ENCODE assay signal across 10 mouse cellular contexts in genomic region chr16:23374938-23375337, GRCm38 (mm10). TPM values are rescaled to one million over a fixed set of nuclear protein-coding genes. Genes with fewer than 3 reads are reported as not detected.
A peak's percentile ranks its signal among the peaks of the same experiment; 100 is the strongest.
DNase-seq lines count a peak whose midpoint lies in the region; ATAC-seq and TF ChIP-seq lines count a peak whose summit lies in the region.
"Had no signal": no experiment of that assay in that cellular context is flagged by ENCODE, and none has a peak within 500 bp of the region (broad histone marks: within the 10 kb centered on the region; RNA-seq: fewer than 3 reads in every experiment).

No protein-coding gene starts in this region.

- H3K9me3 ChIP-seq in heart, embryonic 11.5 days (replicated peaks; ENCODE audit: control insufficient read depth, low read length): no peaks in the 10 kb centered on the region
- H3K9me3 ChIP-seq in lung, postnatal 0 days (ENCODE audit: low read length): no peaks in the 10 kb centered on the region
- H3K9me3 ChIP-seq in hindbrain, embryonic 13.5 days: no peaks in the 10 kb centered on the region
- no peaks in the 10 kb centered on the region for H3K9me3 ChIP-seq in intestine, embryonic 16.5 days (ENCODE audit: control insufficient read depth, low read length)

- no peaks in the 10 kb centered on the region for H3K36me3 ChIP-seq in heart, embryonic 11.5 days (ENCODE audit: control insufficient read depth, insufficient read depth, low read length)
- H3K36me3 ChIP-seq in lung, postnatal 0 days (ENCODE audit: insufficient read depth, low read length): no peaks in the 10 kb centered on the region
- no peaks in the 10 kb centered on the region for H3K36me3 ChIP-seq in hindbrain, embryonic 13.5 days
- no peaks in the 10 kb centered on the region for H3K36me3 ChIP-seq in intestine, embryonic 16.5 days (ENCODE audit: control insufficient read depth, insufficient read depth, low read length)

- H3K4me3 ChIP-seq in heart, embryonic 11.5 days (ENCODE audit: low read depth, low read length): no peak overlapping the region
- no peak overlapping the region for H3K4me3 ChIP-seq in lung, postnatal 0 days (ENCODE audit: low read depth, low read length)
- no peak overlapping the region for H3K4me3 ChIP-seq in hindbrain, embryonic 13.5 days
- H3K4me3 ChIP-seq in intestine, embryonic 16.5 days (ENCODE audit: low read length): no peak overlapping the region

- peak; percentile 11 to 15 for DNase-seq in heart, postnatal 10 days
- peak; percentile 3 for DNase-seq in 416B (ENCODE audit: low read depth)
- peak; percentile 67 for DNase-seq in T-cell, adult 2 months (ENCODE audit: low spot score)
- peak; percentile 94 for DNase-seq in lung, postnatal 0 days (ENCODE audit: low spot score)
- no peak for DNase-seq in urinary bladder, postnatal 4 days (ENCODE audit: low spot score in 2 of 2)

- no peak overlapping the region for H3K27ac ChIP-seq in heart, embryonic 11.5 days (ENCODE audit: low read depth, low read length)
- peak overlapping the region; percentile 58 for H3K27ac ChIP-seq in lung, postnatal 0 days (ENCODE audit: low read length)
- H3K27ac ChIP-seq in hindbrain, embryonic 13.5 days: no peak overlapping the region
- H3K27ac ChIP-seq in intestine, embryonic 16.5 days (ENCODE audit: low read length): no peak overlapping the region

- H3K27me3 ChIP-seq in heart, embryonic 11.5 days (ENCODE audit: control insufficient read depth, insufficient read depth, low read length): no peaks in the 10 kb centered on the region
- no peaks in the 10 kb centered on the region for H3K27me3 ChIP-seq in lung, postnatal 0 days (replicated peaks; ENCODE audit: insufficient read depth, low read length)
- H3K27me3 ChIP-seq in hindbrain, embryonic 13.5 days: no peaks in the 10 kb centered on the region
- H3K27me3 ChIP-seq in intestine, embryonic 16.5 days (replicated peaks; ENCODE audit: control insufficient read depth, insufficient read depth, low read length): no peaks in the 10 kb centered on the region

- H3K9ac ChIP-seq in heart, embryonic 11.5 days (ENCODE audit: low read depth, low read length): no peak overlapping the region
- H3K9ac ChIP-seq in lung, postnatal 0 days (replicated peaks; ENCODE audit: low read depth): no peak overlapping the region
- no peak overlapping the region for H3K9ac ChIP-seq in hindbrain, embryonic 13.5 days
- no peak overlapping the region for H3K9ac ChIP-seq in intestine, embryonic 16.5 days (ENCODE audit: low read depth, low read length)

- no peaks in the 10 kb centered on the region for H3K4me1 ChIP-seq in heart, embryonic 11.5 days (ENCODE audit: control insufficient read depth, insufficient read depth, low read length)
- 0 out of 2 replicates have a peak, but pooled peaks cover 3% of the 10 kb centered on the region for H3K4me1 ChIP-seq in lung, postnatal 0 days (ENCODE audit: insufficient read depth, low read depth, low read length)
- H3K4me1 ChIP-seq in hindbrain, embryonic 13.5 days (replicated peaks): no peaks in the 10 kb centered on the region
- no peaks in the 10 kb centered on the region for H3K4me1 ChIP-seq in intestine, embryonic 16.5 days (ENCODE audit: control insufficient read depth, insufficient read depth, low read length)

- intact Hi-C loops in heart, postnatal 10 days (cut with DNase I): no loop called here

- no peak for TF ChIP-seq CTCF in lung, postnatal 0 days (IDR thresholded peaks at IDR 0.05)

- TF ChIP-seq EP300 in lung, postnatal 0 days (IDR thresholded peaks at IDR 0.05): peak; percentile 95

- no peak for ATAC-seq in heart, embryonic 11.5 days (replicated peaks; ENCODE audit: insufficient number of reproducible peaks, low FRiP score, low TSS enrichment)
- ATAC-seq in lung, postnatal 0 days: peak; percentile 86
- no peak for ATAC-seq in hindbrain, embryonic 13.5 days (ENCODE audit: low FRiP score)
- no peak for ATAC-seq in intestine, embryonic 16.5 days

- WGBS in heart, embryonic 11.5 days (ENCODE audit: insufficient replicate concordance): 71% methylated on average over 5 of the region's 5 CpGs
- WGBS in lung, postnatal 0 days: 18% methylated on average over 5 of the region's 5 CpGs
- 85% methylated on average over 5 of the region's 5 CpGs for WGBS in hindbrain, embryonic 13.5 days
- 53% methylated on average over 5 of the region's 5 CpGs for WGBS in intestine, embryonic 16.5 days

- H3K4me2 ChIP-seq in heart, embryonic 11.5 days: no peak overlapping the region
- no peak overlapping the region for H3K4me2 ChIP-seq in lung, postnatal 0 days (replicated peaks; ENCODE audit: low read depth, low read length)
- H3K4me2 ChIP-seq in hindbrain, embryonic 13.5 days: no peak overlapping the region
- H3K4me2 ChIP-seq in intestine, embryonic 16.5 days (ENCODE audit: low read depth, low read length): no peak overlapping the region

RNA-seq across cellular contexts. Expression of gene Rtp1, which starts 54.0 kb away (rescaled TPM):
- not detected for total RNA-seq in heart, postnatal 10 days (2021)
- polyA plus RNA-seq in heart, embryonic 11.5 days (2014; fragmentation: Nextera tagmentation; extraction: Ambion mirVana): not detected in 2 replicates
- not detected in 2 replicates for polyA plus RNA-seq in lung, postnatal 0 days (2015; fragmentation: Nextera tagmentation; extraction: Ambion mirVana)
- polyA plus RNA-seq in hindbrain, embryonic 13.5 days (2015; fragmentation: Nextera tagmentation; extraction: Ambion mirVana): 0.10 and 0.12 TPM in 2 replicates
- polyA plus RNA-seq in intestine, embryonic 16.5 days (2015; fragmentation: Nextera tagmentation; extraction: Ambion mirVana): not detected in 2 replicates
- polyA plus RNA-seq: heart, embryonic 16.5 days; limb, embryonic 14.5 days had no signal

Comparison
In these comparisons a context has a peak if more than half of its experiments do, and no peak if none do; other contexts are left out.
1. DNase-seq: peak in heart, postnatal 10 days (2 of 2), 416B (single experiment), T-cell, adult 2 months (single experiment) and lung, postnatal 0 days (single experiment); none in urinary bladder, postnatal 4 days (0 of 2).